Mouse (Mus musculus) heart, embryonic 12.5 days (tissue): ENCODE measurements at regions not wholly inside any gene's neighbourhood (a gene's known extent, or its start where the extent isn't known, plus 50 kb on each side); places are given as distances from the start of the nearest gene placed in this dataset.
A peak's percentile ranks its signal among the peaks of the same experiment; 100 is the strongest.

ENCODE experiments used
- ATAC-seq: fragments of 200-750 bp; cut with Nextera tagmentation; 2 replicates; pipeline ENCODE4 v1.8.0; 2017; ENCODE audit warnings: moderate TSS enrichment, moderate library complexity; ENCODE audit not compliant: insufficient number of reproducible peaks, low FRiP score
- H3K27ac ChIP-seq: fragments of 300-500 bp; sonication (generic); 2 replicates; pipeline ENCODE4 v1.5.1; 2016; ENCODE audit warnings: mild to moderate bottlenecking, moderate library complexity; ENCODE audit not compliant: poor library complexity, severe bottlenecking
- H3K27me3 ChIP-seq: fragments of 300-500 bp; sonication (generic); replicated peaks from 2 replicates; pipeline ENCODE4 v1.6.1; 2016; ENCODE audit warnings: mild to moderate bottlenecking, moderate library complexity
- H3K36me3 ChIP-seq: fragments of 300-500 bp; sonication (generic); 2 replicates; pipeline ENCODE4 v1.6.1; 2016; ENCODE audit warnings: mild to moderate bottlenecking, moderate library complexity
- H3K4me1 ChIP-seq: fragments of 300-500 bp; sonication (generic); replicated peaks from 2 replicates; pipeline ENCODE4 v1.6.1; 2016; ENCODE audit warnings: mild to moderate bottlenecking
- H3K4me2 ChIP-seq: fragments of 300-500 bp; sonication (generic); 2 replicates; pipeline ENCODE4 v1.6.1; 2016; ENCODE audit warnings: mild to moderate bottlenecking, moderate library complexity
- H3K4me3 ChIP-seq: fragments of 300-500 bp; sonication (generic); 2 replicates; pipeline ENCODE4 v1.5.1; 2016; ENCODE audit warnings: mild to moderate bottlenecking
- H3K9ac ChIP-seq: fragments of 300-500 bp; sonication (generic); 2 replicates; pipeline ENCODE4 v1.6.1; 2016; ENCODE audit warnings: mild to moderate bottlenecking, moderate library complexity
- H3K9me3 ChIP-seq: fragments of 300-500 bp; sonication (generic); replicated peaks from 2 replicates; pipeline ENCODE4 v1.6.1; 2016; ENCODE audit warnings: mild to moderate bottlenecking, moderate library complexity
- WGBS: fragments of 180-500 bp; shearing (Covaris S2); methylation state at CpG from one replicate; pipeline ENCODE4 v1.1.7; 2016; 5-methylcytosine and 5-hydroxymethylcytosine counted together

- Histone ChIP-seq H3K36me3 (no peaks in the 10 kb centered on the region), H3K27ac (peak overlapping the region; percentile 21; the same call in 1 of the 2 replicates), H3K4me1 (peaks cover 10% of the 10 kb centered on the region; the same call in 1 of the 2 replicates), H3K9me3 (no peaks in the 10 kb centered on the region), H3K4me3 (no peak overlapping the region), H3K9ac (no peak overlapping the region), H3K27me3 (peaks cover 32% of the 10 kb centered on the region), H3K4me2 (no peak overlapping the region)
- WGBS, result 67% methylated on average over 9 of the region's 9 CpGs
- no peak for ATAC-seq
These were observed 82.1 kb upstream of the Cav2 start for GRCm38 (mm10) chr6:17198876-17199275.

GRCm38 (mm10) chr6:17201916-17202636 lies 78.9 kb upstream of the Cav2 start:
- H3K4me2 ChIP-seq, result no peak overlapping the region
- 76% methylated on average over 6 of the region's 6 CpGs for WGBS
- no peak overlapping the region for H3K27ac ChIP-seq
- H3K9ac ChIP-seq, result no peak overlapping the region
- ATAC-seq, result no peak
- no peaks in the 10 kb centered on the region for H3K36me3 ChIP-seq
- peaks cover 35% of the 10 kb centered on the region for H3K27me3 ChIP-seq
- H3K4me1 ChIP-seq, result peaks cover 10% of the 10 kb centered on the region; the same call in 1 of the 2 replicates
- H3K4me3 ChIP-seq, result no peak overlapping the region
- H3K9me3 ChIP-seq, result no peaks in the 10 kb centered on the region

DNA sequence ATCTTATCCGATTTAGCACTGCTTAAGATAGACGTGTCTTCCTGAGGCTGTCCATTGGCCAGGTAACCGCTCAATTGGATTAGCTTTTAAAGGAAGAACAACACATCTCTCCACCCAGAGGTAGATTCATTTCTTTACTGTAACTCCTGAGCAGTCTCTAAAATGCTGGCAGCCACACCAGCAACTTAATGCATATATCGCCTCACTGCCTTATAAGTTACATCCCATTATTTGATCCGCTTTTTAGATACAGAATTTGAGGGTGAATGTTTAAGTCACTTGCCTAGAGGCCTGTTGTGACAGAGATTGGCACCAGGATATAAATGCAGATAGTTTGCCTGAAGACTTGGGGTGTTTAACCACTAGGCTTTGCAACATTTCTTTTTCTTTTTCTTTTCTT lies 77.7 kb upstream of the Cav2 start:
- ATAC-seq, result no peak
- peaks cover 31% of the 10 kb centered on the region for H3K27me3 ChIP-seq
- no peak overlapping the region for H3K4me3 ChIP-seq
- H3K27ac ChIP-seq, result no peak overlapping the region
- no peak overlapping the region for H3K9ac ChIP-seq
- peaks cover 6% of the 10 kb centered on the region; the same call in 1 of the 2 replicates for H3K4me1 ChIP-seq
- H3K36me3 ChIP-seq, result no peaks in the 10 kb centered on the region
- WGBS, result 91% methylated on average over 5 of the region's 5 CpGs
- H3K9me3 ChIP-seq, result no peaks in the 10 kb centered on the region
- no peak overlapping the region for H3K4me2 ChIP-seq

- H3K4me1 ChIP-seq, result 0 out of 2 replicates have a peak, but pooled peaks cover 3% of the 10 kb centered on the region
- WGBS, result 75% methylated on average over 9 of the region's 9 CpGs
These were observed 76.9 kb upstream of the Cav2 start for GRCm38 (mm10) chr6:17203900-17204686.

GRCm38 (mm10) chr6:17206932-17207331 lies 74.1 kb upstream of the Cav2 start:
- Histone ChIP-seq H3K4me3 (no peak overlapping the region), H3K36me3 (no peaks in the 10 kb centered on the region), H3K27ac (no peak overlapping the region), H3K9ac (no peak overlapping the region), H3K27me3 (peaks cover 9% of the 10 kb centered on the region), H3K4me1 (peaks cover 5% of the 10 kb centered on the region), H3K9me3 (no peaks in the 10 kb centered on the region), H3K4me2 (no peak overlapping the region)
- ATAC-seq, result no peak
- WGBS, result 87% methylated on average over 3 of the region's 3 CpGs

More at GRCm38 (mm10) chr6:17203900-17204686, 76.9 kb upstream of the Cav2 start:
- H3K9ac ChIP-seq, result no peak overlapping the region
- no peak for ATAC-seq
- no peak overlapping the region for H3K4me2 ChIP-seq
- no peaks in the 10 kb centered on the region for H3K36me3 ChIP-seq
- H3K9me3 ChIP-seq, result no peaks in the 10 kb centered on the region
- H3K27ac ChIP-seq, result no peak overlapping the region
- H3K27me3 ChIP-seq, result peaks cover 23% of the 10 kb centered on the region
- H3K4me3 ChIP-seq, result no peak overlapping the region

- Histone ChIP-seq H3K9me3 (no peaks in the 10 kb centered on the region), H3K27me3 (peaks cover 4% of the 10 kb centered on the region; the same call in 1 of the 2 replicates), H3K27ac (no peak overlapping the region), H3K9ac (no peak overlapping the region), H3K4me1 (peaks cover 5% of the 10 kb centered on the region), H3K36me3 (no peaks in the 10 kb centered on the region), H3K4me2 (no peak overlapping the region), H3K4me3 (no peak overlapping the region)
- ATAC-seq, result no peak
- 58% methylated on average over 4 of the region's 4 CpGs for WGBS
These were observed 71.2 kb upstream of the Cav2 start for GRCm38 (mm10) chr6:17209792-17210191.

- no peak overlapping the region for H3K27ac ChIP-seq
- no peak overlapping the region for H3K4me3 ChIP-seq
- ATAC-seq, result no peak
- H3K4me2 ChIP-seq, result no peak overlapping the region
- H3K9me3 ChIP-seq, result no peaks in the 10 kb centered on the region
- H3K4me1 ChIP-seq, result peaks cover 5% of the 10 kb centered on the region
- no peak overlapping the region for H3K9ac ChIP-seq
- 49% methylated on average over 5 of the region's 5 CpGs for WGBS
- no peaks in the 10 kb centered on the region for H3K27me3 ChIP-seq
- H3K36me3 ChIP-seq, result no peaks in the 10 kb centered on the region
These were observed 69.6 kb upstream of the Cav2 start for GRCm38 (mm10) chr6:17211346-17211745.

- no peaks in the 10 kb centered on the region for H3K27me3 ChIP-seq
- no peak overlapping the region for H3K27ac ChIP-seq
- H3K9ac ChIP-seq, result no peak overlapping the region
- no peak overlapping the region for H3K4me2 ChIP-seq
- peaks cover 5% of the 10 kb centered on the region for H3K4me1 ChIP-seq
- ATAC-seq, result no peak
- WGBS, result 76% methylated on average over 9 of the region's 9 CpGs
- no peak overlapping the region for H3K4me3 ChIP-seq
- no peaks in the 10 kb centered on the region for H3K9me3 ChIP-seq
- no peaks in the 10 kb centered on the region for H3K36me3 ChIP-seq
These were observed 66.2 kb upstream of the Cav2 start for GRCm38 (mm10) chr6:17214774-17215173.

DNA sequence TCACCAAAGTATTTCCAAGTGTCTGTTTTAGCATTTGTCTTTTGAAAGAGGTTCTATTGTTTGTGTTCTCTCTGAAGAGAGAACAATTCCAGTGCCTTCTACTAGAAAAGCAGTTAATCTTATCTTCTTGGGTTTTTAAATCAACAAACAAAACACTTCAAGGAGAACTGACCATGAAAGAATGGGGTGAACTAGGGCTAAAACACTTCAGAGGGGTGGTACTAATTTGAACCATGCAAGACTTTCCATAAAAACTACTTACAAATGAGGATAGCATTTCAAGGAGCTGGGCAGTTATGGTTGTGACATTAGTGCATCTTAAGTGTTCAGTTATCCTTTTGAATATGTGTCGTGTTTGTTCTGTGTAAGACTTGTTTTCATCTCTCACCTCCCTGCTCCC lies 64.5 kb upstream of the Cav2 start:
- no peak overlapping the region for H3K27ac ChIP-seq
- WGBS, result 61% methylated on average over 1 of the region's 1 CpGs
- no peak overlapping the region for H3K9ac ChIP-seq
- H3K36me3 ChIP-seq, result no peaks in the 10 kb centered on the region
- no peaks in the 10 kb centered on the region for H3K9me3 ChIP-seq
- no peaks in the 10 kb centered on the region for H3K4me1 ChIP-seq
- no peak overlapping the region for H3K4me2 ChIP-seq
- H3K27me3 ChIP-seq, result no peaks in the 10 kb centered on the region
- ATAC-seq, result no peak
- H3K4me3 ChIP-seq, result no peak overlapping the region

DNA sequence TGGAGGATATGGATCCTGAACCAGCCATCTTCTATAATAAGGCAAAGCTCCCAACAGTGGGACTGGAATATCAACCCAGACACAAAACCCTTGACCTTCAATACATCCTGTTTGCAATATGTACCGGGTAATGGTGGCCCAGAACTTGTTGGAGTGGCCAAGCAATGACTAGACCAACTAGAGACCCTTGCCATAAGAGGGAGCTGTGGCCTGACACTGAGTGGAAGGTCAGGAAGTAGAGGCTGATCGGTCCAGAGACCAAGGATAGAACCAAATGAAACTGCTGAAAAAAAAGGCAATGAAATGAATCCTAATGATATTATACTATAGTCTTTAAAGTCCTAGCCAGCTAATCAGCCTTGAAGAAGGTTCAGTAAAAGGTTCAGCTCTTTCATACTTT lies 57.2 kb upstream of the Cav2 start:
- ATAC-seq, result no peak
- H3K9ac ChIP-seq, result no peak overlapping the region
- H3K27me3 ChIP-seq, result no peaks in the 10 kb centered on the region
- H3K4me1 ChIP-seq, result no peaks in the 10 kb centered on the region
- H3K27ac ChIP-seq, result no peak overlapping the region
- WGBS, result 64% methylated on average over 2 of the region's 2 CpGs
- no peak overlapping the region for H3K4me3 ChIP-seq
- H3K9me3 ChIP-seq, result 0 out of 2 replicates have a peak, but pooled peaks cover 10% of the 10 kb centered on the region
- no peaks in the 10 kb centered on the region for H3K36me3 ChIP-seq
- H3K4me2 ChIP-seq, result no peak overlapping the region

- 43% methylated on average over 5 of the region's 5 CpGs for WGBS
- Histone ChIP-seq H3K9me3 (0 out of 2 replicates have a peak, but pooled peaks cover 10% of the 10 kb centered on the region), H3K36me3 (no peaks in the 10 kb centered on the region), H3K27me3 (no peaks in the 10 kb centered on the region), H3K9ac (no peak overlapping the region), H3K4me2 (no peak overlapping the region), H3K4me3 (no peak overlapping the region), H3K4me1 (no peaks in the 10 kb centered on the region), H3K27ac (no peak overlapping the region)
- ATAC-seq, result peak; percentile 64; the same call in 1 of the 2 replicates
These were observed 56.1 kb upstream of the Cav2 start for GRCm38 (mm10) chr6:17224852-17225251.
